Mouse (Mus musculus) frontal cortex, postnatal 36 days (tissue): ENCODE measurements at regions not wholly inside any gene's neighbourhood (a gene's known extent, or its start where the extent isn't known, plus 50 kb on each side); places are given as distances from the start of the nearest gene placed in this dataset.

Experiments used
- DNase-seq, 2 experiments: peaks; one replicate each; pipeline ENCODE4 v3.0.0; 2022; ENCODE audit warnings: low spot score in 2 of 2

GRCm38 (mm10) chr9:87784872-87785271 lies 53.8 kb upstream of the Tbx18 start:
- DNase-seq, result no peak

- DNase-seq, result no peak
Measured at GRCm38 (mm10) chr9:87811746-87812145, 80.7 kb upstream of the Tbx18 start.

GRCm38 (mm10) chr9:87822276-87822675 lies 91.2 kb upstream of the Tbx18 start:
- DNase-seq, result no peak

- DNase-seq, result no peak
Measured at GRCm38 (mm10) chr9:87824691-87825230, 93.7 kb upstream of the Tbx18 start.

- peak in 1 of 2 experiments; percentile 2 for DNase-seq
Measured at GRCm38 (mm10) chr9:87843898-87844297, 112.8 kb upstream of the Tbx18 start.

- no peak for DNase-seq
Measured at GRCm38 (mm10) chr9:87844453-87844852, 113.4 kb upstream of the Tbx18 start.

- no peak for DNase-seq
Measured at GRCm38 (mm10) chr9:87848882-87849281, 117.8 kb upstream of the Tbx18 start.

GRCm38 (mm10) chr9:87850133-87850532 lies 119.1 kb upstream of the Tbx18 start:
- no peak for DNase-seq

GRCm38 (mm10) chr9:87861588-87861987 lies 130.5 kb upstream of the Tbx18 start:
- no peak for DNase-seq

- no peak for DNase-seq
Measured at GRCm38 (mm10) chr9:87865236-87865635, 134.2 kb upstream of the Tbx18 start.

- no peak for DNase-seq
Measured at GRCm38 (mm10) chr9:87872384-87872905, 141.4 kb upstream of the Tbx18 start.

- DNase-seq, result no peak
Measured at GRCm38 (mm10) chr9:87882587-87882986, 151.5 kb upstream of the Tbx18 start.

GRCm38 (mm10) chr9:87883069-87883468 lies 152.0 kb upstream of the Tbx18 start:
- no peak for DNase-seq

GRCm38 (mm10) chr9:87894051-87894450 lies 163.0 kb upstream of the Tbx18 start:
- no peak for DNase-seq

- no peak for DNase-seq
Measured at GRCm38 (mm10) chr9:87894596-87894995, 163.5 kb upstream of the Tbx18 start.

- no peak for DNase-seq
Measured at GRCm38 (mm10) chr9:87895526-87895925, 164.5 kb upstream of the Tbx18 start.

GRCm38 (mm10) chr9:87897336-87897735 lies 166.3 kb upstream of the Tbx18 start:
- DNase-seq, result no peak

GRCm38 (mm10) chr9:87899368-87899767 lies 168.3 kb upstream of the Tbx18 start:
- no peak for DNase-seq

GRCm38 (mm10) chr9:87899800-87900199 lies 168.7 kb upstream of the Tbx18 start:
- DNase-seq, result no peak

GRCm38 (mm10) chr9:87921291-87921690 lies 190.2 kb upstream of the Tbx18 start:
- DNase-seq, result no peak

GRCm38 (mm10) chr9:87925151-87925550 lies 194.1 kb upstream of the Tbx18 start:
- DNase-seq, result no peak

GRCm38 (mm10) chr9:87933230-87933629 lies 202.2 kb upstream of the Tbx18 start:
- no peak for DNase-seq

- no peak for DNase-seq
Measured at GRCm38 (mm10) chr9:87952426-87952825, 221.4 kb upstream of the Tbx18 start.

GRCm38 (mm10) chr9:87954941-87955340 lies 223.9 kb upstream of the Tbx18 start:
- no peak for DNase-seq
